Mouse (Mus musculus): ENCODE measurements at regions not wholly inside any gene's neighbourhood (a gene's known extent, or its start where the extent isn't known, plus 50 kb on each side); places are given as distances from the start of the nearest gene placed in this dataset.

DNA sequence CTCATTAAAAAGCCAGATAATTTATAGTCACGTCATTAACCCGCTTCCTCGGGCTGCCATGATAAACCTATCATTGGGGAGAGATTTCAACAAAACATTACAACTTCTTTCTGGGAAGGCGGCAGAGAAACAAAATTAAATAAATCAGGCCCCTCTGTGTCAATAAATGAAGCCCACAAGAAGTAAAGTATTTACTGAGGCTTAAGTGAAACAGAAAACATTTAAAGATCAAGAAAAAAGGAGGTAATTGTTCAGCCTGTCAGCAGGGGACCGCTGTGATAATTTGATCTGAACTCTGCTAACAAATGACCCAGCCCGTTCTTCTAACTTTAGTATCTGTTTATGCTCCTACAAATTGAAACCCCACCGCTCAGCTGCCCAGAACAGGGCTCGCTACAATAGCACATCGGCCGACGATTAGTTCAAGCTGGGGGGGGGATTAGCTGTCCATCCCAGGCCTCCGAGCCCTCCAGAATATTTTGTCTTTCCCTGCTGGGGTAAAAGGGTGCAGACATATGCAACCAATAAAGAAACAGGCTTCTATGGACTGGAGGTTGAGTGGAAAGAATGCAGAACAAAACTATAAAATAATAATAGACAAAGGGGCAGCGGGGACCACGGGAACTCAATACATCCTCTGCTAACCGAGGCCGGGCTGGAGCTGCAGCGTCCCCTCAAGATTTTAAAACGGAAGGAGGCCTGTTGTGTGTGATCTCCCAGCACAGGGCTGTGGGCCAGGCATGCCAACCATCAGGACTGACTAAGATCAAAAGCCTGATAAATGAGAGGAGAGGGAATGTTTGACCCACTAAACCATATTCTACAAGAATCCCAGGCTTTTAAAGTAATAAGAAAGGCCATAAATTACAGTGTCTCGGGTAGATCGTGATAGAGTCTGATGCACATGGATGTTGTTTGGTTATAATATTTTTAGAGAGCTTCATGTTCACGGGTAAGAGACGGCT, 242.8 kb upstream of the Irx5 start:
- Histone ChIP-seq H3K36me3 (ENCODE audit: control insufficient read depth, insufficient read depth) (no peaks in the 10 kb centered on the region), H3K27me3 (ENCODE audit: control insufficient read depth, insufficient read depth, insufficient read length) (no peaks in the 10 kb centered on the region), H3K4me3 (ENCODE audit: insufficient read depth, poor library complexity, severe bottlenecking) (no peak overlapping the region), H3ac (ENCODE audit: control insufficient read depth, insufficient read length, low read depth) (no peak overlapping the region), H3K79me2 (ENCODE audit: control insufficient read depth, insufficient read depth) (no peaks in the 10 kb centered on the region), H3K79me3 (ENCODE audit: low read depth) (no peaks in the 10 kb centered on the region)
- TF ChIP-seq FOSL1 (IDR thresholded peaks at IDR 0.05; ENCODE audit: insufficient read depth, low read length, poor library complexity, severe bottlenecking), result no peak
- TF ChIP-seq USF1 (IDR thresholded peaks at IDR 0.05; ENCODE audit: low read depth), result no peak
- no peak for TF ChIP-seq CTCF (IDR thresholded peaks at IDR 0.05; ENCODE audit: control insufficient read depth, insufficient read depth, insufficient read length)

DNA sequence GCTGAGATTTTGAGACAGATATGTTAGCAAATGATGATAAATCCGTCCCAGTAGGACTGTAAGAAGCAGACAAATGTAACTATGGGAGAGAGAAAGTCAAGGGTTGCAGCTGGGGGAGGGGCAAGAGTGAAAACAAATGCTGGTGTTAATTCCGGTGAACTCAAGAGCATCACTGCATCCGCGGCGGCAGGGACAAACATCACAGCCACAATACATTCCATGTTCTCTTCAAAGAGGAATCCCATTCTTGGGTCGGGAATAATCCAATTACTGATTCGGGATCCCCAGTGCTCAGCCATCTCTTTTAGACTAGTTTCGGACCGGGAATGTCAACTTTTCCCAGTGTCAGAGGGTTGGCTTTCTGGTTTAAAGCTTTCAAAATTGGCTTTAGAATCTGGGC, 243.5 kb upstream of the Irx5 start:
- TF ChIP-seq CEBPB (IDR thresholded peaks at IDR 0.05; ENCODE audit: low read depth) (no peak), CTCF (IDR thresholded peaks at IDR 0.05; ENCODE audit: control insufficient read depth, insufficient read depth, insufficient read length) (no peak), MAX (IDR thresholded peaks at IDR 0.05) (no peak), USF1 (IDR thresholded peaks at IDR 0.05; ENCODE audit: low read depth) (no peak), MYOG (IDR thresholded peaks at IDR 0.05; ENCODE audit: control insufficient read depth, extremely low read depth, insufficient read length) (no peak), FOSL1 (IDR thresholded peaks at IDR 0.05; ENCODE audit: insufficient read depth, low read length, poor library complexity, severe bottlenecking) (no peak), MYOD1 (IDR thresholded peaks at IDR 0.05; ENCODE audit: control insufficient read depth, insufficient read length, low read depth) (no peak)
- no peak overlapping the region for H3K4me3 ChIP-seq (ENCODE audit: insufficient read depth, poor library complexity, severe bottlenecking)

DNA sequence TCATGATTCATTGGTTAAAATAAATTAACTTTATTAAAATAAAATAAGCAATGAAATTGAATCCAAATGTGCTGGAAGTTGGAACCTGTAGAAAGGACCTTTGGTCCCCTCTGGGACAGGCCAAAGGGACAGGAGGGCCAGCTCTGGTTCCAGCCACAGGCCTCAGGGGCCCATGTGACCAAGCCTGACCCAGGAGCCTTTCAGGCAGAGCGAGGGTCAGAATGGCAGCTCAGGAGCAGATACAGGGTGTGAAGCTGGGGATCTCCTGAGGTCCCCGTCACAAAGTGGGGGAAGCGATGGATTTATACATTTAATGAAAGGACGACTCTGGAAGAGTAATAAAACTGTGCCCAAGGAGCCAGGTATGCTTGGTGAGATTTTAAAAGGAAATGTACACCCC, 244.0 kb upstream of the Irx5 start:
- Histone ChIP-seq H3K79me2 (ENCODE audit: control insufficient read depth, insufficient read depth) (no peaks in the 10 kb centered on the region), H3K4me3 (ENCODE audit: insufficient read depth, poor library complexity, severe bottlenecking) (no peak overlapping the region)

More for the DNA sequence above, 243.5 kb upstream of the Irx5 start:
- Histone ChIP-seq H3K79me2 (ENCODE audit: control insufficient read depth, insufficient read depth) (no peaks in the 10 kb centered on the region), H3ac (ENCODE audit: control insufficient read depth, insufficient read length, low read depth) (no peak overlapping the region), H3K27me3 (ENCODE audit: control insufficient read depth, insufficient read depth, insufficient read length) (no peaks in the 10 kb centered on the region), H3K36me3 (ENCODE audit: control insufficient read depth, insufficient read depth) (no peaks in the 10 kb centered on the region), H3K79me3 (ENCODE audit: low read depth) (no peaks in the 10 kb centered on the region)

DNA sequence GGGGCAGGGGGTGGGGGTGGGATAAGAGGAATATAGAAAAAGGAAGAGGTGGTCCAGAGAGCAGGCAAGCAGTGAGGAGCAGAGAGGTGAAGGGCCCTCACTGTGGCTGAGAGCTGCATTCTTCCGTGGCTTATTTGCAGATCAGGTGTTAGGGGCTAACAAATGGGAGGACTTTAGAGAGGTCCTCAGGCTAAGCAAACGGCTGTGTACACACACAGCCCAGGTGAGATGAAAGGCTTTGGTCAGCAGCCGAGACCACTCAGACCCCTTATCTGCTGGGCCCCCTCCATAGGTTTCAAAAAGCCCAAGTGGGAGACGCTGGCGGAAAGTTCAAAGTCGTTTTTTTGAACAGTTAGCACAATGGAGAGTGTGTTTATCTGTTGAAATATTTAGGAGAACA, 252.9 kb upstream of the Irx5 start:
- TF ChIP-seq MAX (IDR thresholded peaks at IDR 0.05) (no peak), CEBPB (IDR thresholded peaks at IDR 0.05; ENCODE audit: low read depth) (no peak), FOSL1 (IDR thresholded peaks at IDR 0.05; ENCODE audit: insufficient read depth, low read length, poor library complexity, severe bottlenecking) (no peak), MYOD1 (IDR thresholded peaks at IDR 0.05; ENCODE audit: control insufficient read depth, insufficient read length, low read depth) (no peak), USF1 (IDR thresholded peaks at IDR 0.05; ENCODE audit: low read depth) (no peak), CTCF (IDR thresholded peaks at IDR 0.05; ENCODE audit: control insufficient read depth, insufficient read depth, insufficient read length) (no peak), MYOG (IDR thresholded peaks at IDR 0.05; ENCODE audit: control insufficient read depth, extremely low read depth, insufficient read length) (no peak)
- H3K79me2 ChIP-seq (ENCODE audit: control insufficient read depth, insufficient read depth), result no peaks in the 10 kb centered on the region
- no peak overlapping the region for H3ac ChIP-seq (ENCODE audit: control insufficient read depth, insufficient read length, low read depth)
- H3K4me3 ChIP-seq (ENCODE audit: insufficient read depth, poor library complexity, severe bottlenecking), result no peak overlapping the region
- no peaks in the 10 kb centered on the region for H3K27me3 ChIP-seq (ENCODE audit: control insufficient read depth, insufficient read depth, insufficient read length)
- H3K79me3 ChIP-seq (ENCODE audit: low read depth), result no peaks in the 10 kb centered on the region
- H3K36me3 ChIP-seq (ENCODE audit: control insufficient read depth, insufficient read depth), result no peaks in the 10 kb centered on the region

More for the DNA sequence above, 244.0 kb upstream of the Irx5 start:
- Histone ChIP-seq H3K27me3 (ENCODE audit: control insufficient read depth, insufficient read depth, insufficient read length) (no peaks in the 10 kb centered on the region), H3ac (ENCODE audit: control insufficient read depth, insufficient read length, low read depth) (no peak overlapping the region), H3K79me3 (ENCODE audit: low read depth) (no peaks in the 10 kb centered on the region), H3K36me3 (ENCODE audit: control insufficient read depth, insufficient read depth) (no peaks in the 10 kb centered on the region)
- TF ChIP-seq MAX (IDR thresholded peaks at IDR 0.05), result no peak
- TF ChIP-seq CEBPB (IDR thresholded peaks at IDR 0.05; ENCODE audit: low read depth), result no peak
- no peak for TF ChIP-seq USF1 (IDR thresholded peaks at IDR 0.05; ENCODE audit: low read depth)
- no peak for TF ChIP-seq MYOG (IDR thresholded peaks at IDR 0.05; ENCODE audit: control insufficient read depth, extremely low read depth, insufficient read length)
- no peak for TF ChIP-seq CTCF (IDR thresholded peaks at IDR 0.05; ENCODE audit: control insufficient read depth, insufficient read depth, insufficient read length)
- no peak for TF ChIP-seq FOSL1 (IDR thresholded peaks at IDR 0.05; ENCODE audit: insufficient read depth, low read length, poor library complexity, severe bottlenecking)
- TF ChIP-seq MYOD1 (IDR thresholded peaks at IDR 0.05; ENCODE audit: control insufficient read depth, insufficient read length, low read depth), result no peak

DNA sequence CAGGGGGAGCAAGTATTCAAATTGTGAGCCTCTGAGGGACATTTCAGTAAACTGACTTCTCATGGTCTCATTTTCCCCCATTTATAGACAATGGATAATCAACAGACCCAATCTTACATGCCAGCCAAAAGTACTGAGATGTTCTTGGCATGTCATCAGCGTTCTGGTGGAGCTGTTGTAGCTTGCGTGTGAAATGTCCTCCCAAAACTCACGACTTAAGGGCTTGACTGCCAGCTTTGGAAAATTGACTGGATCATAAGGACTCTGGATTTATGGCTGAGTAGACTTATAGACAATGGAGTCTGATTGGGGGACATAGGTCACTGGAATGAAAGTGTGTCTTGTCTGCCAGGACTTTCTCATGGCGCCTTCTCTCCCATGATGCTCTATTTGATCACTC, 254.9 kb upstream of the Irx5 start:
- Histone ChIP-seq H3K36me3 (ENCODE audit: control insufficient read depth, insufficient read depth) (no peaks in the 10 kb centered on the region), H3K27me3 (ENCODE audit: control insufficient read depth, insufficient read depth, insufficient read length) (no peaks in the 10 kb centered on the region), H3K79me3 (ENCODE audit: low read depth) (no peaks in the 10 kb centered on the region), H3K79me2 (ENCODE audit: control insufficient read depth, insufficient read depth) (no peaks in the 10 kb centered on the region), H3ac (ENCODE audit: control insufficient read depth, insufficient read length, low read depth) (no peak overlapping the region), H3K4me3 (ENCODE audit: insufficient read depth, poor library complexity, severe bottlenecking) (no peak overlapping the region)
- TF ChIP-seq MYOG (IDR thresholded peaks at IDR 0.05; ENCODE audit: control insufficient read depth, extremely low read depth, insufficient read length), result no peak
- TF ChIP-seq CTCF (IDR thresholded peaks at IDR 0.05; ENCODE audit: control insufficient read depth, insufficient read depth, insufficient read length), result no peak
- TF ChIP-seq CEBPB (IDR thresholded peaks at IDR 0.05; ENCODE audit: low read depth), result no peak
- no peak for TF ChIP-seq USF1 (IDR thresholded peaks at IDR 0.05; ENCODE audit: low read depth)
- no peak for TF ChIP-seq MYOD1 (IDR thresholded peaks at IDR 0.05; ENCODE audit: control insufficient read depth, insufficient read length, low read depth)
- TF ChIP-seq MAX (IDR thresholded peaks at IDR 0.05), result no peak
- no peak for TF ChIP-seq FOSL1 (IDR thresholded peaks at IDR 0.05; ENCODE audit: insufficient read depth, low read length, poor library complexity, severe bottlenecking)

Data from C2C12 (cell line).